Mouse (Mus musculus): ENCODE measurements around the gene Ankrd40. TPM values are rescaled to one million over a fixed set of nuclear protein-coding genes. Genes with fewer than 3 reads are reported as not detected.

Gene Ankrd40
- polyA plus RNA-seq, 1 experiment from 2014 or later = 16.3 TPM

DNA sequence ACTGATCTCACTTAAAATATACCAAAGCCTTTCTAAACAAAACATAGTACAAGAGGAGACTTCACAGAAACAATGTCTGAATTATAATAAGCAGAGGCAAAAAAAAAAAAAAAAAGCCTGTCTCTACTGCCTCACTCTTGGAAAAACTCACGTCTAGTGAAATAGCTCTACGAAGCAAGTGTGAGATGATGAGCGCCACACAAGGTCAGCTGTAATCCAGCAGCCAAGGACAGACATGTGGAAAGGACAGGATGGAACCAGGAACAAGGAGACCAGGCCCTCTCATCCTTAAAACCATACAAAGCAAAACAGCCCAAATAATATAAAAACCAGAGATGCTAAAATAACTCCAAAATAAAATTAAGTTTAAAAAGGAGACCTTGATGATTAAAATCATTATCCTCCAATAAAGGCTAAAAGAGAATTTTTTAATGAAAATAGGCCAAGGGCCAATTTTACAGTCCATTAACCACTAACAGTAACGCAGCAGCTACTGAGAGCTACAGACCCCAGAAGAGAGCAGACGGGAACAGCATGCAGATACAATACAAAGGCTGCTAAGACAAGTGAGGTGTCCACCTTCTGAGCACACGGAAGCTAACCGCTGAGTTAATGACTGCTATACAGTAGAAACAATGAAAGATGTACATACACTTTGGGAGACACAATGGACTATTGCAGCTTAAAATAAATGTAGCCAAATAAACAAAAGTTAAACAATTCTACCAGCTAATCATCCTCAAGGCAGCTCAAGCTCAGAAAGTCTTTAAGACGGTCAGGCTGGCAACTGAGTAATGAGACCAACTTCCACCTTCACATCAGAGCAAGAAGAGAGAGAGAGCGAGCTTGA, 32.6 kb upstream of the Ankrd40 start:
- Histone ChIP-seq H3K4me1 (replicated peaks; ENCODE audit: control insufficient read depth, insufficient read depth, low read length) (no peaks in the 10 kb centered on the region), H3K9ac (ENCODE audit: low read depth, low read length) (no peak overlapping the region), H3K27ac (ENCODE audit: low read depth, low read length) (no peak overlapping the region), H3K27me3 (ENCODE audit: control insufficient read depth, insufficient read depth, low read length) (no peaks in the 10 kb centered on the region), H3K9me3 (ENCODE audit: control insufficient read depth, low read length) (no peaks in the 10 kb centered on the region), H3K4me3 (ENCODE audit: low read depth, low read length) (no peak overlapping the region), H3K4me2 (replicated peaks; ENCODE audit: low read depth, low read length) (no peak overlapping the region), H3K36me3 (ENCODE audit: control insufficient read depth, insufficient read depth, low read length) (peaks cover 10% of the 10 kb centered on the region; the same call in 1 of the 2 replicates)
- DNase-seq (ENCODE audit: low spot score) = no peak
- no peak for ATAC-seq (ENCODE audit: low FRiP score)
- 71% methylated on average over 9 of the region's 9 CpGs for WGBS

- ATAC-seq (ENCODE audit: low FRiP score) = no peak
- Histone ChIP-seq H3K4me2 (replicated peaks; ENCODE audit: low read depth, low read length) (no peak overlapping the region), H3K9me3 (ENCODE audit: control insufficient read depth, low read length) (no peaks in the 10 kb centered on the region), H3K27me3 (ENCODE audit: control insufficient read depth, insufficient read depth, low read length) (no peaks in the 10 kb centered on the region), H3K4me1 (replicated peaks; ENCODE audit: control insufficient read depth, insufficient read depth, low read length) (no peaks in the 10 kb centered on the region), H3K36me3 (ENCODE audit: control insufficient read depth, insufficient read depth, low read length) (0 out of 2 replicates have a peak, but pooled peaks cover 2% of the 10 kb centered on the region), H3K27ac (ENCODE audit: low read depth, low read length) (no peak overlapping the region), H3K4me3 (ENCODE audit: low read depth, low read length) (no peak overlapping the region), H3K9ac (ENCODE audit: low read depth, low read length) (no peak overlapping the region)
- no peak for DNase-seq (ENCODE audit: low spot score)
- 72% methylated on average over 1 of the region's 1 CpGs for WGBS
Measured at GRCm38 (mm10) chr11:94312733-94313132, 15.1 kb upstream of the Ankrd40 start.

GRCm38 (mm10) chr11:94314098-94314652, 13.6 kb upstream of the Ankrd40 start:
- Histone ChIP-seq H3K4me1 (replicated peaks; ENCODE audit: control insufficient read depth, insufficient read depth, low read length) (no peaks in the 10 kb centered on the region), H3K27ac (ENCODE audit: low read depth, low read length) (no peak overlapping the region), H3K9ac (ENCODE audit: low read depth, low read length) (no peak overlapping the region), H3K4me2 (replicated peaks; ENCODE audit: low read depth, low read length) (no peak overlapping the region), H3K4me3 (ENCODE audit: low read depth, low read length) (no peak overlapping the region), H3K9me3 (ENCODE audit: control insufficient read depth, low read length) (no peaks in the 10 kb centered on the region), H3K27me3 (ENCODE audit: control insufficient read depth, insufficient read depth, low read length) (no peaks in the 10 kb centered on the region), H3K36me3 (ENCODE audit: control insufficient read depth, insufficient read depth, low read length) (no peaks in the 10 kb centered on the region)
- ATAC-seq (ENCODE audit: low FRiP score) (no peak), DNase-seq (ENCODE audit: low spot score) (no peak)
- 88% methylated on average over 2 of the region's 2 CpGs for WGBS

DNA sequence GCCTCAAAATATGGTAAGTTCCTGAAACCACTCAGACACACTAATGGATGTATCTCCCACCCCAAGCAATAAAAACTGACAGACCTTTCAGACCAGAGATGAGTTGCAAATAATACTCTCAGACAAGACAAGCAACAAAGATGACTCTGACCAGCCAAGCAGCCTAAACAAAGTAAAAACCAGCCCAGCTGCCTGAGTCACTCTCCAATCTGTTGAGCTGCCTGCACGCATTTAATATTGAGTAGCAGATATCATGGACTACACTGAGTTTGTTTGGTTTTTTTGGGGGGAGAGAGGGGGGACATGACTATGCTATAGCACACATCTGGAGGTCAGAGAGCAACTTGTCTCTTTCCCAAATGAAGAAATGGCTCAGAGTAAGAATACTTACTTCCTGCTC, 12.5 kb upstream of the Ankrd40 start:
- Histone ChIP-seq H3K27ac (ENCODE audit: low read depth, low read length) (no peak overlapping the region), H3K4me2 (replicated peaks; ENCODE audit: low read depth, low read length) (no peak overlapping the region), H3K27me3 (ENCODE audit: control insufficient read depth, insufficient read depth, low read length) (no peaks in the 10 kb centered on the region), H3K4me1 (replicated peaks; ENCODE audit: control insufficient read depth, insufficient read depth, low read length) (no peaks in the 10 kb centered on the region), H3K9ac (ENCODE audit: low read depth, low read length) (no peak overlapping the region), H3K9me3 (ENCODE audit: control insufficient read depth, low read length) (no peaks in the 10 kb centered on the region), H3K4me3 (ENCODE audit: low read depth, low read length) (no peak overlapping the region), H3K36me3 (ENCODE audit: control insufficient read depth, insufficient read depth, low read length) (no peaks in the 10 kb centered on the region)
- DNase-seq (ENCODE audit: low spot score) = no peak
- WGBS = 92% methylated on average over 1 of the region's 1 CpGs
- ATAC-seq (ENCODE audit: low FRiP score) = no peak

DNA sequence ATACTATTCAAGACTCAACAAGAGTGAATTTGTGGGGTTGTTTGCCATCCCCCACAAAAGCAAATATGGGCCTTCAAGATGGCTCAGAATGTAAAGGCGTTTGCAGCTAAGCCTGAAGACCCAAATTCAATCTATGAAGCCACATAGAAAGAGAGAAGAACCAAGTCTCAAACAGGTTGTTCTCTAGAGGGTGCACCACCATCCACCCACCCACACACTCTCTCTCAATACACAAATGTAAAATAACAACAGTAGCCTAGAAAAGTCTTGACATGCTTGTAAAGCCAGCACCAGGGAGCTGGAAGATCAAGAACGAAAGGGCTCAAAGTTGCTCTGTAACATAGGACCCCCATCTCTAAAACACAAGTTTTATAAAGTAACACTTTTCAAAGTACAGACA, 11.3 kb upstream of the Ankrd40 start:
- no peak for DNase-seq (ENCODE audit: low spot score)
- Histone ChIP-seq H3K9ac (ENCODE audit: low read depth, low read length) (no peak overlapping the region), H3K4me3 (ENCODE audit: low read depth, low read length) (no peak overlapping the region), H3K9me3 (ENCODE audit: control insufficient read depth, low read length) (no peaks in the 10 kb centered on the region), H3K4me1 (replicated peaks; ENCODE audit: control insufficient read depth, insufficient read depth, low read length) (no peaks in the 10 kb centered on the region), H3K27ac (ENCODE audit: low read depth, low read length) (no peak overlapping the region), H3K36me3 (ENCODE audit: control insufficient read depth, insufficient read depth, low read length) (no peaks in the 10 kb centered on the region), H3K4me2 (replicated peaks; ENCODE audit: low read depth, low read length) (no peak overlapping the region), H3K27me3 (ENCODE audit: control insufficient read depth, insufficient read depth, low read length) (no peaks in the 10 kb centered on the region)
- 84% methylated on average over 2 of the region's 2 CpGs for WGBS
- ATAC-seq (ENCODE audit: low FRiP score) = no peak

GRCm38 (mm10) chr11:94317014-94317413, 10.8 kb upstream of the Ankrd40 start:
- H3K4me1 ChIP-seq (replicated peaks; ENCODE audit: control insufficient read depth, insufficient read depth, low read length) = no peaks in the 10 kb centered on the region
- 81% methylated on average over 1 of the region's 1 CpGs for WGBS

DNA sequence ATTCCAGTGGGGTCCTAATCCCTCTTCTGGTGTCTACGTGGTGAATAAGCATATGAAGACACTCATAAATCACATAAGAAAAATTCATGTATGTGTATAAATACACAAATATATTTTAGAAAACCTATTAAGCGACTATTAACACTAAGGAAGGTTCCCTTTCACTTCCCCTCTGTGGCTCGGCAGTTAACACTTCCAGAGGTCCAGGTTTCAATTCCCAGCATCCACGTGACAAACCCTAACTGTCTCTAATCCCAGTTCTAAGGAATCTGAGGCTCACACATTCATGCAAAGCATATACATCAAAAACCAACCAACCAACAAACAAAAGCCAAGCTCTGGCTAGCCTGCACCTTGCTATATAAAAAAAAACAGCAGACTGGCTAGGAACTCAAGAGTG, 10.3 kb upstream of the Ankrd40 start:
- H3K27ac ChIP-seq (ENCODE audit: low read depth, low read length) = no peak overlapping the region
- H3K4me3 ChIP-seq (ENCODE audit: low read depth, low read length) = no peak overlapping the region
- 69% methylated on average over 4 of the region's 4 CpGs for WGBS
- no peak for DNase-seq (ENCODE audit: low spot score)
- no peak overlapping the region for H3K4me2 ChIP-seq (replicated peaks; ENCODE audit: low read depth, low read length)
- H3K9ac ChIP-seq (ENCODE audit: low read depth, low read length) = no peak overlapping the region
- H3K36me3 ChIP-seq (ENCODE audit: control insufficient read depth, insufficient read depth, low read length) = no peaks in the 10 kb centered on the region
- H3K27me3 ChIP-seq (ENCODE audit: control insufficient read depth, insufficient read depth, low read length) = no peaks in the 10 kb centered on the region
- no peak for ATAC-seq (ENCODE audit: low FRiP score)
- H3K4me1 ChIP-seq (replicated peaks; ENCODE audit: control insufficient read depth, insufficient read depth, low read length) = no peaks in the 10 kb centered on the region; the same call in 1 of the 2 replicates
- H3K9me3 ChIP-seq (ENCODE audit: control insufficient read depth, low read length) = no peaks in the 10 kb centered on the region

More at GRCm38 (mm10) chr11:94317014-94317413, 10.8 kb upstream of the Ankrd40 start:
- Histone ChIP-seq H3K9me3 (ENCODE audit: control insufficient read depth, low read length) (no peaks in the 10 kb centered on the region), H3K36me3 (ENCODE audit: control insufficient read depth, insufficient read depth, low read length) (no peaks in the 10 kb centered on the region), H3K27ac (ENCODE audit: low read depth, low read length) (no peak overlapping the region), H3K9ac (ENCODE audit: low read depth, low read length) (no peak overlapping the region), H3K4me3 (ENCODE audit: low read depth, low read length) (no peak overlapping the region), H3K4me2 (replicated peaks; ENCODE audit: low read depth, low read length) (no peak overlapping the region), H3K27me3 (ENCODE audit: control insufficient read depth, insufficient read depth, low read length) (no peaks in the 10 kb centered on the region)
- ATAC-seq (ENCODE audit: low FRiP score) = no peak
- no peak for DNase-seq (ENCODE audit: low spot score)

- WGBS = 94% methylated on average over 5 of the region's 5 CpGs
- no peak overlapping the region for H3K4me2 ChIP-seq (replicated peaks; ENCODE audit: low read depth, low read length)
- H3K4me1 ChIP-seq (replicated peaks; ENCODE audit: control insufficient read depth, insufficient read depth, low read length) = no peaks in the 10 kb centered on the region; the same call in 1 of the 2 replicates
- DNase-seq (ENCODE audit: low spot score) (no peak), ATAC-seq (ENCODE audit: low FRiP score) (no peak)
- no peaks in the 10 kb centered on the region for H3K9me3 ChIP-seq (ENCODE audit: control insufficient read depth, low read length)
- H3K27me3 ChIP-seq (ENCODE audit: control insufficient read depth, insufficient read depth, low read length) = no peaks in the 10 kb centered on the region
- no peak overlapping the region for H3K27ac ChIP-seq (ENCODE audit: low read depth, low read length)
- no peak overlapping the region for H3K4me3 ChIP-seq (ENCODE audit: low read depth, low read length)
- H3K9ac ChIP-seq (ENCODE audit: low read depth, low read length) = no peak overlapping the region
- H3K36me3 ChIP-seq (ENCODE audit: control insufficient read depth, insufficient read depth, low read length) = no peaks in the 10 kb centered on the region
Measured at GRCm38 (mm10) chr11:94318056-94318455, 9.7 kb upstream of the Ankrd40 start.
